Mouse (Mus musculus): ENCODE results near the gene Svbp.

- TF ChIP-seq CTCF (IDR thresholded peaks at IDR 0.05; ENCODE audit: extremely low read depth, insufficient read depth, insufficient read length, insufficient replicate concordance), result no peak
- TF ChIP-seq POLR2A (IDR thresholded peaks at IDR 0.05; ENCODE audit: low read depth, low read length), result no peak
These were observed 21.6 kb downstream of the Svbp start for GRCm38 (mm10) chr4:119216667-119217066.
